Mouse (Mus musculus): ENCODE results near the gene Atp2a2.

Gene Atp2a2

DNA sequence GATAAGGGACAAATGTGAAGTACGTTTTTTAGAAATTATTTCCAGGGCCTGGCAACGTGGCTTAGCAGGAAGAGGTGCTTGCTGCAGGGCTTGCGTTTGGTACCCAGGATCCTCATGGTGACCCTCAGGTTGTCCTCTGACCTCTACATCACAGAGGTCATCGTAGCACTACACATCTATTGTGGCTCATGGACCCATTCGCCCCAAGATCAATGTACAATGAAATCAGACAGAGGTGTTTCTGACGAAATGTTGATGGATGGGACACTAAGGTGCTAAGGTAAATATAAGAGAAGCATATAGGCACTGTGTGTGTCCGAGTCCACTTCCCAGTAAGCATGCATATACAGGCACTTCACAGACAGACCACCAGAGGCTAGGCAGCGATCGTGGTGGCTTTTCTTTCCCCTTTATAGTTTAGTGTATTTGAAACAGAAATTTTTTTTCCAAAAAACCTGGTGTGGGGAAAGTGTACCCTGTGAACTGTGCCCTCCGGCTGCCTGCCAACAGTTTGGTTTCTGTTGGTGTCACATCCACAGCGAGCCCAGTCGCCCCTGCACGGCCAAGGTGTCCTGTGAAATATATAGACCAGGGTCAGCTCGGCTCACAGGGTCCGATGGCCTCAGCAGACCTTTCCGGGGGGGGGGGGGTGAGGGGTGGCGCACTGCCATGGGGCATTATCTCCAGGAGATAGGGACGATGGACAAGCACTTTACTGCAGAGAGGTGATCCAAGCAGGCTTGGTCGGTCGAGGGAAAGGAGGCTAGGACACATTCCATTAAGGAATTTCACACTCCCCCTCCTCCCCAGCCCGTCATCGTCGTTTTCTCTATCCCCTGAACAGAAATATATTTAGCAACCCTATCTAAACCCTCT is 18.5 kb upstream of the Atp2a2 start:
- DNase-seq (ENCODE audit: low spot score in 2 of 2) = no peak

DNA sequence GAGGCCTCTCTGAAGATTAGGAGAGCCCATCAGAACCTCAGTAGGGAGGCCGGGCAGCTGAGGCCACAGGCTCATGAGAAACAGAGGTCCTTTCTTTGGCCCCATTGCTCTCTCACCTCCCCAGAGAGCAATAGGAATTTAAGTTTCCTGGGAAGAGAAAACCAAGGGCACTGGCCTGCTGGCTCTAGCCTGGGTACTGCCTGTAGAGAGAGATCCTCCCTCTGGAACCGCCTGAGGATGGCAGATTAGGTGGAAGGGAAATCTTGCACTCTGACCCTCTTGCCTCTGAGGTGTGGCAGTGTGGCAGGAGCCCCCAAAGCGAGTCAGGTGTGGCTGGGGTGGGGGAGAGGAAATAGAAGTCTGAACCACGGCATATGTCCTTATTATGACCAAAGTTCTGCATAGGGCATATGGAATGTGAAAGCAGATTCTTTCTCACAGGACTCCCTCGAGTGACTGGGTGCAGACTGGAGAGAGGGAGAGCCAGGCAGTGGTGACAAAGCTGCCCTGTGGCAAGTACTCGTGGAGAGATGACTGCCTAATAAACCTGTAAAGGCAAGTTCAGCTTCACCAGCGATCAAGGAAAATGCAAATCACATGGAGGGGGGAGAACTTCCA is 17.1 kb upstream of the Atp2a2 start:
- DNase-seq (ENCODE audit: low spot score in 2 of 2) = no peak

GRCm38 (mm10) chr5:122518247-122518646 is 16.2 kb upstream of the Atp2a2 start:
- DNase-seq (ENCODE audit: low spot score in 2 of 2) = no peak

- no peak for DNase-seq (ENCODE audit: low spot score in 2 of 2)
Observed at GRCm38 (mm10) chr5:122516901-122517300, 14.9 kb upstream of the Atp2a2 start.

GRCm38 (mm10) chr5:122516029-122516730 is 14.2 kb upstream of the Atp2a2 start:
- no peak for DNase-seq (ENCODE audit: low spot score in 2 of 2)

DNA sequence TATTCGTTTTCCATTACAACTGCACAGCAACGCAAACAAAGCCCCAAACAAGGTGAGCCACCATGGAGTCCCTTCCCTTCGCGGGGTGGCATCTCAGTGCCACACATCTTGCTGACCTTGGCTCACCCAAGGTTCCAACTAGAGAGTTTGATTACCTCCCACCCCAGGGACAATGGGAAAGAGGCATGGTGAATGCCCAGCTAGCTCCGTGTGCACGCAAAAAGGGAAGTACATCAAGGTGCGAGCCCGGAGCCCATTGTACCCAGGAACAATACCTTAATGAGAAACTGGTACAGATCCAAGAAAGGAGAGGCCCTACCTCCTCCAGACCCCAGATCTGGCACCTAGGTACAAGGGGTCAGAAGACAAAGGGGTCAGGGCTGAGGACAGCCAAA is 12.1 kb upstream of the Atp2a2 start:
- no peak for DNase-seq (ENCODE audit: low spot score in 2 of 2)

DNA sequence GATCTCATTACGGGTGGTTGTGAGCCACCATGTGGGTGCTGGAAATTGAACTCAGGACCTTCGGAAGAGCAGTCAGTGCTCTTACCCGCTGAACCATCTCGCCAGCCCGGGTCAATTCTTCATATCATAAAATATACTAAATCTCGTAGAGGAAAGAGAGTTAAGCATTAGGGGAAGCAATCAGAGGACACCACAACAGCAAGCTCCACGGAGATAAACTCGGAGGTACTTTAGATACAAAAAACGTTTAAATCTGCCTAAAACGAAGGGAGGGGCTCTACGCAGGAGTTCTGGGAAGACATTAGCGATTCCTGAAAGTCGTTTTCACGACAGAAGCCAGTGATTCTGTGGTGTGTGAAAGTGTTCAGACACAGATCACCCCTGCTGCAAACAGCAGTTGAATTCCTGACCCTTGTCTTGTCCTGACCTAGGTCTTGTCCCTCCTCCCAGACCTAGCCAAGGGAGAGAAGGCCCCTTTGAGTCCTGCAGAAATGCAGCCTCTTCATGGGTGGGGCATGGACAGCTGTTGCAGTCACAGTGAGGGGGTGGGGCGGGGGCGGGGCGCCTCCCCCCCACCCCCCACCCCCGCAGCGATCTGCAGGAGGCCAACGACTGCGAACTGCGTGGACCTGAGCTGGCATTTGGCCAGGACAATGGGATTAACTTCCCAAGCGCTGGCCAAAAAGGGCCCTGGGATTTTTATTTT is 11.5 kb upstream of the Atp2a2 start:
- no peak for DNase-seq (ENCODE audit: low spot score in 2 of 2)

GRCm38 (mm10) chr5:122512011-122512410 is 10.0 kb upstream of the Atp2a2 start:
- DNase-seq (ENCODE audit: low spot score in 2 of 2) = no peak

DNA sequence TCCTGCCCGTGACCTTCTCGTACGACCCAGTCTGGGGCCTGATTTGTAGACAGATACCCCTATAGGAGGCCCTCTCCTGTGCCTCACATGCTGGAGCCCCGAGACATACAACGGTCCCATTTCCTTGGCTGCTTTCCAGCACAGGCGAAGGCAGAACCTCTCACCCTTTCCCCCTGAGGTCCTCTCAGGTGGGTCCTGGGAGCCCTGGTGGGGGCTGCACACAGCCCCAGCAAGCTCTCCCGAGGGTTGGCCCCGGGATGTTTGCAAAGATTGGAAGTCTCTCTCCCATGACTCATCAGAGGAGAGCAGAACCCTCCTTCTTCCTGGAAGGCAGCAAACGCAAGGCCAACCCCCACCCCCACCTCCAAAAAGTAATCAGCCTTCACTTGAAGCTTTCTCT is 9.4 kb upstream of the Atp2a2 start:
- DNase-seq (ENCODE audit: low spot score in 2 of 2) = no peak

- DNase-seq (ENCODE audit: low spot score in 2 of 2) = peak; percentile 44 to 56
Observed at GRCm38 (mm10) chr5:122510651-122511157, 8.7 kb upstream of the Atp2a2 start.

DNA sequence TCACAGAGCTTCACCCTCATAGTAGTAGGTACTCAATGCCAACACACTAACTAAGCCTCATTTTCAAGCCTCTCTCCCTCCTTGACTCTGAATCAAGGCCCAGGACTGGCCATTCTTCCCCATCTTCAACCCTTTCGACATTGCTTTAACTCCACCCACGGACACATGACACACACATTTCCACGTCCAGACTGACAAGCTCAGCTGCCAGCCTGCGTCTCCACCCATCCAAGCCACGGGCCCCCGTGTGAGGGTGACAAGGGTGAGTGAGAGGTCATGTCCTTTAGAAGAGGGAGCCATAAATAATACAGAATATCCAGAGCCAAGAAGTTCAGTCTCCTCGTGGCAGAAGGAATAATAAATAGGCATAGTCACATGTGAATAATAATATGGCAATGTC is 7.6 kb upstream of the Atp2a2 start:
- no peak for DNase-seq (ENCODE audit: low spot score in 2 of 2)

GRCm38 (mm10) chr5:122508861-122509306 is 6.9 kb upstream of the Atp2a2 start:
- no peak for DNase-seq (ENCODE audit: low spot score in 2 of 2)

GRCm38 (mm10) chr5:122507396-122507795 is 5.4 kb upstream of the Atp2a2 start:
- DNase-seq (ENCODE audit: low spot score in 2 of 2) = no peak

- no peak for DNase-seq (ENCODE audit: low spot score in 2 of 2)
Observed at GRCm38 (mm10) chr5:122506462-122506861, 4.4 kb upstream of the Atp2a2 start.

DNA sequence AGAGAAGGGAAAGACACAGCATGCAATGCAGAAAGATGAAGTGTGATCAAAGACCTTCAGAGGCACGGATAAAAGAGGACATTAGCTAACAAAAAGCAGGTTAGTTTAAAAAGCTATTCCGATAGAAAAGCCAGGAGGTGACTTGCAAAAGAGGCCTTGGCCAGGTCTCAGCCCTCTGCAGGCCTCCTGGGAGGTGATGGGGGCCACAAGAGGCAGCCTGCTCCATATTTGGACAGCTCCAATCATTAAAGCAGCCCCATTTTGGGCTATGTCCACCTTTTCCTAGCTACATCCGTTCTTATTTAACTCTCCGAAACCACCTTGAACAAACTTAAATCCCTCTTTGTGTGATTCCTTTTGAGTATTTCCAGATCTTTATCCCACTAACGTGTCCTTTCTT is 3.5 kb upstream of the Atp2a2 start:
- peak in 1 of 2 experiments; percentile 13 for DNase-seq (ENCODE audit: low spot score in 2 of 2)

DNA sequence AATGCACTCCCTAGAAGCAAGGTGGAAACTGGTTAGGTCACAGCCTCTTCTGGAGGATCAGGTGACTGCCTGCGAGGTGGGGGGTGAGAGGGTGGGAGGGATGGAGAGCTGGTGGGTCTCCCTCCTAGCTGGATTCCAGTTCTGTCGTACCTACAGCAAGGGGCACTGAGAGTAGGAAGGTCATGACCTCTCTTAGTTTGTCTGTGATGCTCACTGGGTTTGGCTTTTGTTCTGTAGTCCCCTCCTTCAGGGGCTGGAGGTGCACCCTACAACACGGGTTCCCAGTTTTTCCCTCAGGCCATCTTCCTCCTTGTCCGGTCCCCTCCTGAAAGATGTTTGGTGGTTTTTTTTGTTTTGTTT is 1.7 kb upstream of the Atp2a2 start:
- peak in 1 of 2 experiments; percentile 35 for DNase-seq (ENCODE audit: low spot score in 2 of 2)

- DNase-seq (ENCODE audit: low spot score in 2 of 2) = peak in 1 of 2 experiments; percentile 50
Observed at GRCm38 (mm10) chr5:122503015-122503759, 1.2 kb upstream of the Atp2a2 start.

DNA sequence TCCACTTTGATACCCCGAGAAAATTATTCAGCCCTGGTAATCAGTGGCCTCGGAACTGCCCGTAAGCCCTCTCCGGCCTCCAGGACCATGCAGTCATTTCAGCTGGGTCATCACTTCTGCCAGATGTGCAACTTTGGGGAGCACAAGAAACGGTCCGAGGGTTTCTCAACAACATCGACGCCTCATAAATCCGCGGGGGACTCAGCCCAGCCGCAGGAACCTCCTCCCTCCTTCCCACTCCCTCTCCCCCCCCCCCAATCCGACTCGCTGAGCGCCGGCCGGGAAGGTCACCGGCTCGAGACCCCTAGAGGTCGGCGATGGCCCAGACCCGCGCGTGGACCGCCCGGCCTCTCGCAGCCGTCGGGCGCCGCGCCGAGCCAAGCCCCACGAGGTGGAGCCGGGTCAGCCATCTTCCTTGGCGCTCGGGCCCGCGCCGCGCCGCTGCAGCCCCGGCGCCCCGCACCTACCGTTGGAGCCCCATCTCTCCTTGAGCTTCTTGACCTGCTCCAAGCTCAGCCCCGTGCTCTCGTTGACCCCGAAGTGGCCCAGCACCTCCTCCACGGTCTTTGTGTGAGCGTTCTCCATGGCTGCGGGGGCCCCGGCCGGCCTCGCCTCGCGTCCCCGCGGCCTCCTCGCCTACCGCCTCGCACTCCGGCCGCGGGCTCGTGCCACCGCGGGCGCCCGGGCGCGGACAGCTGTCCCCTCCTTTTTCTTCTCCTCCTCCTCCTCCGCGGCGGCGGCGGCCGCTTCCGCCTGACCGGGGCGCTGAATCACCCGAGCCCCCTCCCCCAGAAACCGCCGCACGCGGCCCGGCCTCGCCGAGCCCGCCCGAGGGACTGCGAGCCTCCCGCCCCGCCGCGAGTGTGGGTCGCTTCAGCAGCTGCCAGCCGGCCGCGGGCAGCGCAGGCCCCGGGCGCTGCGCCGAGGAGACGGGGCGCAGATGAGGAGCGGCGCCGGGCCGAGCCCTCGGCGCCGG is 636 bp downstream of the Atp2a2 start:
- peak; percentile 58 to 66 for DNase-seq (ENCODE audit: low spot score in 2 of 2)

DNA sequence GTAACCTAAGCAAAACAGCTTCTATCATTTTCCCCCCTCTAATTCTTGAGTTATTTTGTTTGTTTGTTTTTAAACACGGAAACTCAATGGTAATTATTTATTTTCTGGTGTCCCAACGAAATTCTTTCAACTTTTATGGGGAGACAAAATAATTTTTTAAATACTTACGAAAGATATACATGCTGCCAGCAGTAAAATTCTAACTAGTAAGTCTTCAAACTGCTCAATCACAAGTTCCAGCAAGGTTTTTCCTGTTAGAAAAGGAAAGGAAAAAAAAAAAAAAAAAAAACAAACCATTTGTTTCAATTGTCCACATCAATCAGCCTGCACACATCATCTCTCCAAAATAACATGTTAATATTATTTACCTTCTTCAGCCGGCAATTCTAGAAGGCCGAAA is 1.5 kb downstream of the Atp2a2 start:
- DNase-seq (ENCODE audit: low spot score in 2 of 2) = no peak

GRCm38 (mm10) chr5:122500141-122500540 is 1.9 kb downstream of the Atp2a2 start:
- peak in 1 of 2 experiments; percentile 18 for DNase-seq (ENCODE audit: low spot score in 2 of 2)
